Mouse (Mus musculus): ENCODE measurements around the gene Fpr2. TPM values are rescaled to one million over a fixed set of nuclear protein-coding genes. Genes with fewer than 3 reads are reported as not detected.
"Not testable (repeated sequence)": the region's sequence is repeated elsewhere in the genome, so short reads cannot be mapped to it uniquely, and the experiment has no call there.

The Fpr2 gene
- total RNA-seq (2021): not detected
- long read RNA-seq, experiment 1: 0 reads
- long read RNA-seq, experiment 2: 0 reads

GRCm38 (mm10) chr17:17887774-17888248 is at the start of gene Fpr2, which contains the start of gene Fpr3:
Gene Fpr2 (plus strand): TSS chr17:17887824.
Gene Fpr3 (plus strand): TSS chr17:17887852.
- no peak for DNase-seq (ENCODE audit: low spot score in 2 of 2)

GRCm38 (mm10) chr17:17837919-17838701 is 49.5 kb upstream of the Fpr2 start:
- peak; percentile 95 to 96 for DNase-seq (ENCODE audit: low spot score in 2 of 2)

- no peak for DNase-seq (ENCODE audit: low spot score in 2 of 2)
Measured at GRCm38 (mm10) chr17:17839276-17839675, 48.3 kb upstream of the Fpr2 start.

GRCm38 (mm10) chr17:17840796-17841195 is 46.8 kb upstream of the Fpr2 start:
- no peak for DNase-seq (ENCODE audit: low spot score in 2 of 2)

GRCm38 (mm10) chr17:17843534-17844261 is 43.9 kb upstream of the Fpr2 start:
- DNase-seq (ENCODE audit: low spot score in 2 of 2): no peak

GRCm38 (mm10) chr17:17844606-17845005 is 43.0 kb upstream of the Fpr2 start:
- DNase-seq (ENCODE audit: low spot score in 2 of 2): not testable (repeated sequence)

- DNase-seq (ENCODE audit: low spot score in 2 of 2): no peak
Measured at GRCm38 (mm10) chr17:17845187-17846027, 42.2 kb upstream of the Fpr2 start.

- DNase-seq (ENCODE audit: low spot score in 2 of 2): no peak
Measured at GRCm38 (mm10) chr17:17848988-17849387, 38.6 kb upstream of the Fpr2 start.

GRCm38 (mm10) chr17:17849906-17850712 is 37.5 kb upstream of the Fpr2 start:
- DNase-seq (ENCODE audit: low spot score in 2 of 2): no peak

- no peak for DNase-seq (ENCODE audit: low spot score in 2 of 2)
Measured at GRCm38 (mm10) chr17:17855064-17855838, 32.4 kb upstream of the Fpr2 start, which contains the start of gene Has1. Gene Has1 (minus strand): TSS chr17:17855205.

- no peak for DNase-seq (ENCODE audit: low spot score in 2 of 2)
Measured at GRCm38 (mm10) chr17:17856612-17857011, 31.0 kb upstream of the Fpr2 start.

- DNase-seq (ENCODE audit: low spot score in 2 of 2): no peak
Measured at GRCm38 (mm10) chr17:17857446-17857845, 30.2 kb upstream of the Fpr2 start.

GRCm38 (mm10) chr17:17860110-17860509 is 27.5 kb upstream of the Fpr2 start:
- DNase-seq (ENCODE audit: low spot score in 2 of 2): no peak

- no peak for DNase-seq (ENCODE audit: low spot score in 2 of 2)
Measured at GRCm38 (mm10) chr17:17862360-17862759, 25.3 kb upstream of the Fpr2 start.

- DNase-seq (ENCODE audit: low spot score in 2 of 2): no peak
Measured at GRCm38 (mm10) chr17:17865168-17865567, 22.5 kb upstream of the Fpr2 start.

- DNase-seq (ENCODE audit: low spot score in 2 of 2): peak in 1 of 2 experiments; percentile 39
Measured at GRCm38 (mm10) chr17:17866801-17867469, 20.7 kb upstream of the Fpr2 start.

GRCm38 (mm10) chr17:17870892-17871550 is 16.6 kb upstream of the Fpr2 start:
- no peak for DNase-seq (ENCODE audit: low spot score in 2 of 2)

GRCm38 (mm10) chr17:17871697-17872096 is 15.9 kb upstream of the Fpr2 start:
- DNase-seq (ENCODE audit: low spot score in 2 of 2): no peak

Data from layer of hippocampus, postnatal 14 days (tissue).